In genomic region chr4:144807135-144807534, GRCm38 (mm10) we compare ENCODE assay signal across 19 mouse cellular contexts. TPM values are rescaled to one million over a fixed set of nuclear protein-coding genes. Genes with fewer than 3 reads are reported as not detected.
DNase-seq lines count a peak whose midpoint lies in the region; ATAC-seq and TF ChIP-seq lines count a peak whose summit lies in the region.
"Not testable (repeated sequence)": the region's sequence is repeated elsewhere in the genome, so short reads cannot be mapped to it uniquely, and the experiment has no call there.
"Had no signal": no experiment of that assay in that cellular context is flagged by ENCODE, and none has a peak within 500 bp of the region (broad histone marks: within the 10 kb centered on the region; RNA-seq: fewer than 3 reads in every experiment).

No protein-coding gene starts in this region.

- H3K27me3 ChIP-seq in ES-Bruce4 (ENCODE audit: control insufficient read depth, insufficient read depth, low read length, poor library complexity, severe bottlenecking); intestine, embryonic 14.5 days (replicated peaks; ENCODE audit: control insufficient read depth, insufficient read depth, low read length); intestine, embryonic 16.5 days (replicated peaks; ENCODE audit: control insufficient read depth, insufficient read depth, low read length): not testable (repeated sequence)

- not testable (repeated sequence) for H3K4me3 ChIP-seq in ES-Bruce4 (ENCODE audit: low read depth, low read length); intestine, embryonic 14.5 days (ENCODE audit: low read depth, low read length); intestine, embryonic 16.5 days (ENCODE audit: low read length)

- ATAC-seq in intestine, embryonic 14.5 days (replicated peaks; ENCODE audit: low FRiP score, low TSS enrichment, low read depth): peak; percentile 58
- peak; percentile 92 for ATAC-seq in intestine, embryonic 16.5 days

- TF ChIP-seq POLR2A in ES-Bruce4 (IDR thresholded peaks at IDR 0.05; ENCODE audit: insufficient read depth, low read length): not testable (repeated sequence)

- DNase-seq in R1 (ENCODE audit: low read depth, low spot score): peak; percentile 81
- peak; percentile 83 for DNase-seq in ZHBTc4 (ENCODE audit: low read depth, low spot score)
- DNase-seq in intestine, embryonic 14.5 days (ENCODE audit: low spot score): not testable (repeated sequence)

- H3K4me1 ChIP-seq in ES-Bruce4 (ENCODE audit: control insufficient read depth, insufficient read depth, low read length); intestine, embryonic 14.5 days (replicated peaks; ENCODE audit: control insufficient read depth, insufficient read depth, low read length); intestine, embryonic 16.5 days (ENCODE audit: control insufficient read depth, insufficient read depth, low read length): not testable (repeated sequence)

- not testable (repeated sequence) for H3K4me2 ChIP-seq in intestine, embryonic 14.5 days (ENCODE audit: low read length); intestine, embryonic 16.5 days (ENCODE audit: low read depth, low read length)

- H3K27ac ChIP-seq in ES-Bruce4 (ENCODE audit: insufficient read depth, low read length); intestine, embryonic 14.5 days (ENCODE audit: low read depth): not testable (repeated sequence)
- H3K27ac ChIP-seq in intestine, embryonic 16.5 days (ENCODE audit: low read length): peak overlapping the region; percentile 1; the same call in 1 of the 2 replicates

- H3K36me3 ChIP-seq in ES-Bruce4 (ENCODE audit: control insufficient read depth, insufficient read depth, low read length, poor library complexity, severe bottlenecking); intestine, embryonic 14.5 days (ENCODE audit: control insufficient read depth, insufficient read depth, low read length); intestine, embryonic 16.5 days (ENCODE audit: control insufficient read depth, insufficient read depth, low read length): not testable (repeated sequence)

- 48% methylated on average over 5 of the region's 5 CpGs for WGBS in intestine, embryonic 14.5 days
- 42% methylated on average over 5 of the region's 5 CpGs for WGBS in intestine, embryonic 16.5 days

- not testable (repeated sequence) for TF ChIP-seq CTCF in ES-Bruce4 (IDR thresholded peaks at IDR 0.05; ENCODE audit: low read depth, low read length)

- peak; percentile 98 for TF ChIP-seq EP300 in ES-Bruce4 (IDR thresholded peaks at IDR 0.05; ENCODE audit: insufficient read depth, low read depth, low read length)

- H3K9me3 ChIP-seq in ES-Bruce4 (replicated peaks; ENCODE audit: control insufficient read depth, insufficient read depth, low read length, poor library complexity, severe bottlenecking); intestine, embryonic 14.5 days (ENCODE audit: control insufficient read depth, low read length); intestine, embryonic 16.5 days (ENCODE audit: control insufficient read depth, low read length): not testable (repeated sequence)

- not testable (repeated sequence) for H3K9ac ChIP-seq in ES-Bruce4 (ENCODE audit: low read depth, poor library complexity, severe bottlenecking); intestine, embryonic 14.5 days (ENCODE audit: low read length); intestine, embryonic 16.5 days (ENCODE audit: low read depth, low read length)

RNA-seq across cellular contexts. Expression of gene Gm438, which starts 20.8 kb away (rescaled TPM):
- not detected in 2 replicates for polyA plus RNA-seq in ES-Bruce4 (2011; ENCODE audit: insufficient read depth, insufficient read length, low read depth, missing spikeins)
- polyA plus RNA-seq in intestine, embryonic 14.5 days (2014; fragmentation: Nextera tagmentation; extraction: Ambion mirVana): not detected in 2 replicates
- polyA plus RNA-seq in intestine, embryonic 16.5 days (2015; fragmentation: Nextera tagmentation; extraction: Ambion mirVana): 0.45 and 0.61 TPM in 2 replicates
- polyA plus RNA-seq: adrenal gland, adult 2 months; brain, embryonic 14.5 days; CD4-positive, CD25-positive, alpha-beta regulatory T cell, adult 4 months; embryonic facial prominence, embryonic 11.5 days; embryonic facial prominence, embryonic 13.5 days; embryonic facial prominence, embryonic 15.5 days; erythroblast, embryonic 14.5 days; forebrain, embryonic 10.5 days; forebrain, embryonic 12.5 days; forebrain, embryonic 14.5 days; forebrain, embryonic 16.5 days; frontal cortex, adult 2 months; G1E; Patski had no signal
